Mouse (Mus musculus): ENCODE measurements at regions not wholly inside any gene's neighbourhood (a gene's known extent, or its start where the extent isn't known, plus 50 kb on each side); places are given as distances from the start of the nearest gene placed in this dataset.

- H3K27ac ChIP-seq (ENCODE audit: insufficient read depth, low read depth, low read length), result no peak overlapping the region
- WGBS, result 97% methylated on average over 2 of the region's 2 CpGs
- H3K4me3 ChIP-seq (ENCODE audit: insufficient read depth, low read depth, low read length), result no peak overlapping the region
- no peak for TF ChIP-seq CTCF (IDR thresholded peaks at IDR 0.05; ENCODE audit: insufficient read depth, low read depth, low read length)
- no peak for TF ChIP-seq POLR2A (IDR thresholded peaks at IDR 0.05; ENCODE audit: insufficient read depth, low read depth, low read length)
- no peaks in the 10 kb centered on the region for H3K4me1 ChIP-seq (ENCODE audit: control insufficient read depth, insufficient read depth, low read length)
Observed at GRCm38 (mm10) chr8:126806591-126806990, 139.1 kb downstream of the Tomm20 start.

- H3K27ac ChIP-seq (ENCODE audit: insufficient read depth, low read depth, low read length), result no peak overlapping the region
- 86% methylated on average over 3 of the region's 3 CpGs for WGBS
- H3K4me1 ChIP-seq (ENCODE audit: control insufficient read depth, insufficient read depth, low read length), result no peaks in the 10 kb centered on the region
- H3K4me3 ChIP-seq (ENCODE audit: insufficient read depth, low read depth, low read length), result no peak overlapping the region
- TF ChIP-seq POLR2A (IDR thresholded peaks at IDR 0.05; ENCODE audit: insufficient read depth, low read depth, low read length) (no peak), CTCF (IDR thresholded peaks at IDR 0.05; ENCODE audit: insufficient read depth, low read depth, low read length) (no peak)
Observed at GRCm38 (mm10) chr8:126806181-126806560, 139.5 kb downstream of the Tomm20 start.

- Histone ChIP-seq H3K27ac (ENCODE audit: insufficient read depth, low read depth, low read length) (no peak overlapping the region), H3K4me1 (ENCODE audit: control insufficient read depth, insufficient read depth, low read length) (no peaks in the 10 kb centered on the region), H3K4me3 (ENCODE audit: insufficient read depth, low read depth, low read length) (no peak overlapping the region)
- no peak for TF ChIP-seq CTCF (IDR thresholded peaks at IDR 0.05; ENCODE audit: insufficient read depth, low read depth, low read length)
- no peak for TF ChIP-seq POLR2A (IDR thresholded peaks at IDR 0.05; ENCODE audit: insufficient read depth, low read depth, low read length)
- WGBS, result 69% methylated on average over 13 of the region's 13 CpGs
Observed at GRCm38 (mm10) chr8:126805365-126806180, 140.1 kb downstream of the Tomm20 start.

- Histone ChIP-seq H3K27ac (ENCODE audit: insufficient read depth, low read depth, low read length) (no peak overlapping the region), H3K4me3 (ENCODE audit: insufficient read depth, low read depth, low read length) (no peak overlapping the region), H3K4me1 (ENCODE audit: control insufficient read depth, insufficient read depth, low read length) (no peaks in the 10 kb centered on the region)
- 91% methylated on average over 7 of the region's 7 CpGs for WGBS
- TF ChIP-seq POLR2A (IDR thresholded peaks at IDR 0.05; ENCODE audit: insufficient read depth, low read depth, low read length) (no peak), CTCF (IDR thresholded peaks at IDR 0.05; ENCODE audit: insufficient read depth, low read depth, low read length) (no peak)
Observed at GRCm38 (mm10) chr8:126804115-126804514, 141.5 kb downstream of the Tomm20 start.

GRCm38 (mm10) chr8:126802641-126803040, 143.0 kb downstream of the Tomm20 start:
- WGBS, result 86% methylated on average over 4 of the region's 4 CpGs
- Histone ChIP-seq H3K27ac (ENCODE audit: insufficient read depth, low read depth, low read length) (no peak overlapping the region), H3K4me1 (ENCODE audit: control insufficient read depth, insufficient read depth, low read length) (peaks cover 3% of the 10 kb centered on the region; the same call in 1 of the 2 replicates), H3K4me3 (ENCODE audit: insufficient read depth, low read depth, low read length) (no peak overlapping the region)
- TF ChIP-seq POLR2A (IDR thresholded peaks at IDR 0.05; ENCODE audit: insufficient read depth, low read depth, low read length), result no peak
- TF ChIP-seq CTCF (IDR thresholded peaks at IDR 0.05; ENCODE audit: insufficient read depth, low read depth, low read length), result no peak

- 85% methylated on average over 6 of the region's 6 CpGs for WGBS
- no peak overlapping the region for H3K4me3 ChIP-seq (ENCODE audit: insufficient read depth, low read depth, low read length)
- peaks cover 3% of the 10 kb centered on the region; the same call in 1 of the 2 replicates for H3K4me1 ChIP-seq (ENCODE audit: control insufficient read depth, insufficient read depth, low read length)
- H3K27ac ChIP-seq (ENCODE audit: insufficient read depth, low read depth, low read length), result no peak overlapping the region
- no peak for TF ChIP-seq CTCF (IDR thresholded peaks at IDR 0.05; ENCODE audit: insufficient read depth, low read depth, low read length)
- no peak for TF ChIP-seq POLR2A (IDR thresholded peaks at IDR 0.05; ENCODE audit: insufficient read depth, low read depth, low read length)
Observed at GRCm38 (mm10) chr8:126800976-126801375, 144.7 kb downstream of the Tomm20 start.

GRCm38 (mm10) chr8:126797571-126798334, 147.9 kb downstream of the Tomm20 start:
- Histone ChIP-seq H3K4me1 (ENCODE audit: control insufficient read depth, insufficient read depth, low read length) (peaks cover 3% of the 10 kb centered on the region; the same call in 1 of the 2 replicates), H3K27ac (ENCODE audit: insufficient read depth, low read depth, low read length) (no peak overlapping the region), H3K4me3 (ENCODE audit: insufficient read depth, low read depth, low read length) (no peak overlapping the region)
- TF ChIP-seq CTCF (IDR thresholded peaks at IDR 0.05; ENCODE audit: insufficient read depth, low read depth, low read length), result no peak
- TF ChIP-seq POLR2A (IDR thresholded peaks at IDR 0.05; ENCODE audit: insufficient read depth, low read depth, low read length), result no peak
- 62% methylated on average over 9 of the region's 9 CpGs for WGBS

GRCm38 (mm10) chr8:126793657-126794056, 152.0 kb downstream of the Tomm20 start:
- peaks cover 3% of the 10 kb centered on the region; the same call in 1 of the 2 replicates for H3K4me1 ChIP-seq (ENCODE audit: control insufficient read depth, insufficient read depth, low read length)
- no peak overlapping the region for H3K4me3 ChIP-seq (ENCODE audit: insufficient read depth, low read depth, low read length)
- no peak for TF ChIP-seq POLR2A (IDR thresholded peaks at IDR 0.05; ENCODE audit: insufficient read depth, low read depth, low read length)
- no peak for TF ChIP-seq CTCF (IDR thresholded peaks at IDR 0.05; ENCODE audit: insufficient read depth, low read depth, low read length)
- WGBS, result 90% methylated on average over 3 of the region's 3 CpGs
- no peak overlapping the region for H3K27ac ChIP-seq (ENCODE audit: insufficient read depth, low read depth, low read length)

GRCm38 (mm10) chr8:126791069-126791468, 154.6 kb downstream of the Tomm20 start:
- no peaks in the 10 kb centered on the region for H3K4me1 ChIP-seq (ENCODE audit: control insufficient read depth, insufficient read depth, low read length)
- H3K27ac ChIP-seq (ENCODE audit: insufficient read depth, low read depth, low read length), result no peak overlapping the region
- H3K4me3 ChIP-seq (ENCODE audit: insufficient read depth, low read depth, low read length), result no peak overlapping the region
- TF ChIP-seq CTCF (IDR thresholded peaks at IDR 0.05; ENCODE audit: insufficient read depth, low read depth, low read length), result no peak
- no peak for TF ChIP-seq POLR2A (IDR thresholded peaks at IDR 0.05; ENCODE audit: insufficient read depth, low read depth, low read length)
- 83% methylated on average over 4 of the region's 4 CpGs for WGBS

All from olfactory bulb, adult 2 months (tissue).